Mouse (Mus musculus) thymus, adult 2 months (tissue): ENCODE results near the gene Nap1l2. TPM values are rescaled to one million over a fixed set of nuclear protein-coding genes. Genes with fewer than 3 reads are reported as not detected.
"Not testable (repeated sequence)": the region's sequence is repeated elsewhere in the genome, so short reads cannot be mapped to it uniquely, and the experiment has no call there.

ENCODE experiments used
- DNase-seq: peaks from one replicate; pipeline ENCODE4 v3.0.0; 2021
- H3K27ac ChIP-seq: fragments of 200-500 bp; 2 replicates; pipeline ENCODE4 v1.5.1; 2012; ENCODE audit warnings: low read length, control low read depth; ENCODE audit not compliant: control insufficient read depth, insufficient read depth
- H3K27me3 ChIP-seq: fragments of 200-500 bp; 2 replicates; pipeline ENCODE4 v1.6.1; 2012; ENCODE audit warnings: mild to moderate bottlenecking, low read length, moderate library complexity, mixed read lengths; ENCODE audit not compliant: control insufficient read depth, insufficient read depth
- H3K36me3 ChIP-seq: fragments of 200-500 bp; 2 replicates; pipeline ENCODE4 v1.6.1; 2012; ENCODE audit warnings: mild to moderate bottlenecking, low read length, moderate library complexity; ENCODE audit not compliant: control insufficient read depth, insufficient read depth
- H3K4me1 ChIP-seq: fragments of 200-500 bp; replicated peaks from 2 replicates; pipeline ENCODE4 v1.6.1; 2012; ENCODE audit warnings: low read length; ENCODE audit not compliant: control insufficient read depth, insufficient read depth
- H3K4me3 ChIP-seq: fragments of 200-500 bp; 2 replicates; pipeline ENCODE4 v1.5.1; 2012; ENCODE audit warnings: mild to moderate bottlenecking, low read length, control low read depth, moderate library complexity; ENCODE audit not compliant: control insufficient read depth, insufficient read depth
- CTCF ChIP-seq: fragments of 200-500 bp; IDR thresholded peaks from 2 replicates; pipeline ENCODE4 v1.5.1; 2012; ENCODE audit warnings: mild to moderate bottlenecking, control low read depth, low read length, moderate library complexity, borderline replicate concordance; ENCODE audit not compliant: control insufficient read depth, poor library complexity, insufficient read depth; ENCODE audit errors: extremely low read depth
- POLR2A ChIP-seq: fragments of 200-500 bp; IDR thresholded peaks from 2 replicates; pipeline ENCODE4 v1.6.1; 2012; ENCODE audit warnings: mild to moderate bottlenecking, low read length, control low read depth, moderate library complexity; ENCODE audit not compliant: control insufficient read depth, poor library complexity, insufficient read depth; ENCODE audit errors: extremely low read depth
- WGBS: fragments of 180-500 bp; shearing (Covaris S2); methylation state at CpG from one replicate; pipeline ENCODE4 v1.1.7; 2018; 5-methylcytosine and 5-hydroxymethylcytosine counted together
- polyA plus RNA-seq: library from polyadenylated mRNA; depleted of rRNA; stranded (reverse); fragments of >200 nt; gene quantifications from 2 replicates; pipeline ENCODE4 v1.2.3, GENCODE M21; 2012; rRNA removed

Gene Nap1l2
- polyA plus RNA-seq = 0.04 TPM in 1 of 2 replicates, not detected in the other

DNA sequence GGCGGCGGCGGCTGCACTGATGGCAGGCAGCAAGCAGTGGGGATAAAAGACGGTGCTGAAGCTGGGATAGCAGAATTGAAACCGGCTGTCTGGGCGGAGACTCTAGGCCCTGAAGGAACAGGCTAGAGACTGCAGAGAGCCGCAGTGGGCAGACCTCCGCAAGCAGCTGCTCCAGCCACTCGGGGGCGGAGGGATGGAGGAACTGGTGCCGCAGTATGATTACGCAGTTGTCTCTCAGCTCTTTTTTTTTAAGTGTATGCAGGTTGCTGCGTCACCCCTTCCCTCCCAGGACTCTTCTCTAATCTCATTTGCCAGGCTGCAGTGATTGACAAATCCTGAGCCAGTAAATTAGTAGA is at the start of gene Nap1l2:
Gene Nap1l2 (minus strand): TSS at position 210 of the 356 bp plus-strand sequence.
- H3K36me3 ChIP-seq = no peaks in the 10 kb centered on the region
- no peaks in the 10 kb centered on the region for H3K27me3 ChIP-seq
- TF ChIP-seq POLR2A (no peak), CTCF (no peak)
- DNase-seq = no peak
- H3K4me1 ChIP-seq = no peaks in the 10 kb centered on the region
- WGBS = 2% methylated on average over 13 of the region's 13 CpGs
- H3K4me3 ChIP-seq = no peak within 1 kb of the TSS
- H3K27ac ChIP-seq = no peak within 1 kb of the TSS

DNA sequence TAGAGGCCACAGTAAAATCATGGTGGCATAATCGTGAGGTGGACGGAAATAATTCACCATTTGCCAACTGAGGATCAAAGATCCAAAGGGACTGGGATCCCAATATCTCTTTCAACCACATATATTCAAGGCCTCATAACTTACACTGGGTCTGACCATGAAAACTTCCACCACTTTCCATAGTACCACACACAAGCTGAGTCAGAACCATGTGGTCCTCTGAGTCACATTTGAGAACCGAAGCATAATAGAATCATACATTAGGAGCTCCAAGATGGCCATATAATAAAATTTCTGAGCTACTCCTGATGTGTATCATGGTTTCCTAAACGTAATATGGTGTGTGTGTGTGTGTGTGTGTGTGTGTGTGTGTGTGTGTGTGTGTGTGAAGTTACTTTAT is 28.8 kb upstream of the Nap1l2 start:
- no peaks in the 10 kb centered on the region for H3K4me1 ChIP-seq
- H3K27me3 ChIP-seq = no peaks in the 10 kb centered on the region
- no peak for TF ChIP-seq POLR2A
- no peak for TF ChIP-seq CTCF
- no peak overlapping the region for H3K4me3 ChIP-seq
- H3K27ac ChIP-seq = no peak overlapping the region
- no peak for DNase-seq
- WGBS = 88% methylated on average over 4 of the region's 4 CpGs
- H3K36me3 ChIP-seq = no peaks in the 10 kb centered on the region

DNA sequence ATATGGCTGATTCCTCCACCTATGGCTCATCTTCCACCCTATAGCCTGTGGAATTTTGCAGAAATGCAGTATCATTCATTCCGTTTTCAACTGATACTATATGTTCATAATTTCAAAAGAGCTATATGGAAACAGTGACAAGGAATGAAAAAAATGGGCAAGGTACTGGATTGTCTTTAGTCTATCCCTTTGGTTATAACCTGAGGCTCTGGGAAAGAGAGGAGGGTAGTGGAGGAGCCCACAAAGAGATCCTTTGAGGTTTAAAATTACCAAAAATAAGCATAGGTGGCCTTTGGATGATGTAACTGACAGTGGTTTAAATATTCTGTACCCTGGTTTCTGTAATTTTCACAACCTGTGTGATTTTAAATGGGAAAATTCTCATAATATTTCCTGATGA is 389 bp upstream of the Nap1l2 start:
- H3K36me3 ChIP-seq = no peaks in the 10 kb centered on the region
- no peak for TF ChIP-seq CTCF
- no peak for TF ChIP-seq POLR2A
- no peak overlapping the region for H3K4me3 ChIP-seq
- H3K27ac ChIP-seq = no peak overlapping the region
- 10% methylated on average over 1 of the region's 1 CpGs for WGBS
- no peaks in the 10 kb centered on the region for H3K4me1 ChIP-seq
- no peak for DNase-seq
- no peaks in the 10 kb centered on the region for H3K27me3 ChIP-seq

DNA sequence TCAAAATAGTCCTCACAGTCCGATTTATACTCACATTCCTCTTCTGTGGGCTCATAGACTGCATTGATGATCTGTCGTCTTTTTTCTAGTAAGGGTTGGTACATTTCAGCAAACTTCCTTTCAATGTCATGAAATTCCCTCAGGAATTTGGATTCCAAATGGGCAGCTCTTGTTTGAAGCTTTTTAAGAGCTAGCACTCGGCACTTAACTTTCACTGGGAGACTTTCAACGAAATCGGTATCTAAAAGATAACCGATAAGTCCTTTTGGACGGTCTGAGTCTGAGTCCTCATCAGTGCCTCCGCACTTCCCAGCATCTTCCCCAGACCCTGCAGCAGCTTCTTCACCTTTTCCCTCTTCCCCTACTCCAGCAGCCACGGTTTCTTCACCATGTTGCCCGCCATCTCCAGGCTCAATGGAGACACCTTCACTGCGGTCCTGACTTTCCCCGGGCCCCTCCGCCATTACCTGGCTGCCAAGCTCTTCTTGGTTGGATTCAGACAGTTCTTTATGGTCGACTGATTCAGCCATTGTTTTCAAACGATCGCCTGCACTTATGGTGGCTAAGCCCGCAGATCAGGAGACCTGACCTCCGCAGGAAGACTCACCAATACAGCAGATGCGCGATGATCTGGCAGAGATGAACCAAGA is 534 bp downstream of the Nap1l2 start:
- no peak overlapping the region for H3K4me3 ChIP-seq

DNA sequence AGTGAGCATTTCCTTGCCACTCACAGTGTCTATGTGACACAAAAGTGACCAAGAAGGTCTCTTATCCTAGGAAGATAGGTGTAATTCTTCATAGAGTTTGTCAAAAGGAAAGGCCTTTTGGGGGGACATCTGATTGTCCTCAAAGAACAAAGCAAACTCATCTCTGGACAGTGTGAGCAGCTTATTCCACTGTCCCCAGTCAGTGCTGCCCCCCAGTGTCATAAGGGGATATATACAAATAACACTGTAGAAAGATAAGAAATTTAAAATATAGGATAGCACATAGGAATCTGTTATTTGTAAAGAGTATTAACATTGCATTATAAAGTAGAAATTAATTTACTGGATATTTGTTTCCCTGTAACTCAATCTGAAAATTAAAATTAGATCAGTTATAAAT is 2.9 kb downstream of the Nap1l2 start:
- no peak for DNase-seq
- no peak overlapping the region for H3K27ac ChIP-seq
- H3K36me3 ChIP-seq = no peaks in the 10 kb centered on the region
- no peaks in the 10 kb centered on the region for H3K27me3 ChIP-seq
- H3K4me3 ChIP-seq = no peak overlapping the region
- H3K4me1 ChIP-seq = no peaks in the 10 kb centered on the region
- TF ChIP-seq CTCF = no peak
- TF ChIP-seq POLR2A = no peak

More for the DNA sequence above, 534 bp downstream of the Nap1l2 start:
- WGBS = 8% methylated on average over 20 of the region's 20 CpGs
- TF ChIP-seq CTCF = no peak
- no peak for TF ChIP-seq POLR2A
- H3K36me3 ChIP-seq = no peaks in the 10 kb centered on the region
- DNase-seq = no peak
- H3K27me3 ChIP-seq = no peaks in the 10 kb centered on the region
- H3K4me1 ChIP-seq = no peaks in the 10 kb centered on the region
- no peak overlapping the region for H3K27ac ChIP-seq

DNA sequence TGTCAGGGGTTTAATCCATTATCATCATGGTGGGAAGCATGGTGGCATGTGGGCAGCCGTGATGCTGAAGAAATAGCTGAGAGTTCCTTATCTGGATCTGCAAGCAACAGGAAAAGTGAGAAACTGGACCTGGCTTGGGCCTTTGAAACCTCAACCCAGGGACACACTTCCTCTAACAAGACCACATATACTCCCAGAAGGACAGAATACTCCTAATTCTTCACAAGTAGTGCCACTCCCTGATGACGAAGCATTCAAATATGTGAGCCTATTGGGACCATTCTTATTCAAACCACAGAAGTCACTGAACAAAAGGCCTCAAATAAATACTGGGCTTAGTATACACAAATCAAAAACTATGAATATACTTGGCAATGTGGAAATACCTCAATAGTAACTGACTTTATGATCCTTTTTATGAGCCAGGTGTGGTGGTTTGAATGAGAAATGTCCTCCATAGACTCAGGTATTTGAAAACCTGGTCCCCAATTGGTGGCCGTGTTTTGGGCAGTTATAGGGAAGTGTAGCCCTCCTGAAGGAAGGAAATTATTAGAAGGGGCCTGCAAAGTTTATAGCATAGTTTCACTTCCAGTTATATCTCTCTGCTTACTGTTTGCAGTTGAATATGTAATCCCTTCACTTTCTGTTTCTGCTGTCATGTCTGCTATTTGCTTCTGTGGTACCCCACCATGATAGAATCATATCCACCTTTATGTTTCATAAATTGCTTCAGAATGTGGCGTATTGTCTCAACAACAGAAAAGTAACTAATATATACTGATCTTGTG is 6.5 kb downstream of the Nap1l2 start:
- Histone ChIP-seq H3K4me1 (no peaks in the 10 kb centered on the region), H3K36me3 (no peaks in the 10 kb centered on the region), H3K27ac (no peak overlapping the region), H3K27me3 (no peaks in the 10 kb centered on the region), H3K4me3 (no peak overlapping the region)
- 56% methylated on average over 4 of the region's 4 CpGs for WGBS
- DNase-seq = no peak
- TF ChIP-seq CTCF (no peak), POLR2A (no peak)

DNA sequence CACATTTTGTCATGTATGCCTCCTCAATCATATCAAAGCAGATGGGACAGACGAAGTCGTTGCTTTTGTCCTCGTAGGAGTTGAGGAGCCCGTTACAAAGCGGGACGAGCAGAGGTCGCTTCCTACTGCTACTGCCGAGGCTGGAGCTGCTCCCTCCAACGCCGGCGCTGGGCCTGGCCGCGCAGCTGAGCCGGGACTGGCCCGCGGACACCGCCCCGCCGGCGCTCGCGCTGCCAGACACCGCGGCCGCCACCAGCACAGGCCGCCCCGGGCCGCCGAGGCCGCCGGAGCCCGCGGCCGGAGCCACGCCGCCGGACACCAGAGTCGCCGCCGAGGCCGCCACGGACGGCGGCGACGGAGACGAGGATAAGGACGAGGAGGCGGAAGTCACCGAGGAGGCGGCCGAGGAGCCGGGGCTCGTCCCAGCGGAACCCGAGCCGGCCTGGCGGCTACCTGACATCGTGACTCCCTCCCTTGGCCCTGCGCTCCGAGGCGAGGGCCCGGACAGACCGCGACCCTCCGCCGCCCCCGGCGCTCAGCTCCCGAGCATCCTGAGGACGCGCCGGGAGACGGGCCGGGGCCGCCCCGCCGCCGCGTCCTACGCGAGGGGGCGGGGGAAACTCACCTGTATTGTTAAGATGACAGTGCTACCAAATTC is 21.4 kb downstream of the Nap1l2 start:
- DNase-seq, H3K4me3 ChIP-seq, H3K36me3 ChIP-seq, H3K27ac ChIP-seq, H3K4me1 ChIP-seq, H3K27me3 ChIP-seq: not testable (repeated sequence)
- WGBS = 3% methylated on average over 22 of the region's 83 CpGs
